Mouse (Mus musculus): ENCODE data around the gene Efcab3. TPM values are rescaled to one million over a fixed set of nuclear protein-coding genes. Genes with fewer than 3 reads are reported as not detected.
"Not testable (repeated sequence)": the region's sequence is repeated elsewhere in the genome, so short reads cannot be mapped to it uniquely, and the experiment has no call there.

The Efcab3 gene
- total and polyA plus RNA-seq, 3 experiments = not detected

DNA sequence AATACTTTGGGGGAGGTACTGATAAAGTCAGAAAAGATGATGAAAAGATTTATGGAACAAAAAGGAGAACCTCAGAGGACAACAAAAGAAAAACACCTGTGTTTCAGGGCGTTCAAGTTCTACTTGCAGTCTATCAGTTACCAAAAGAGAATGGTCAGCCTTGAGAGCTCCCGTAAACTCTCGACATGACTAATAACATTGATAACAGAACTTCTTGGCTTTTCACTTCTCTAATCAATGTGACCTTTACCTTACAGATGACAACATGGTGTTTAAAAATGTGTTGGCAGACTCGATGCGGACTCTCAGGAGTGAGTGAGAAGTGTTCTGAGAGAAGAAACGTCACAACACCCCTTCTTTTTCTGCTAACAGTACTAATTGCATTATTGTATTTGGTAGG lies 33.2 kb upstream of the Efcab3 start:
- Histone ChIP-seq H3K4me1 (ENCODE audit: control insufficient read depth in 1 of 2, insufficient read depth in 2 of 2, low read length in 2 of 2) (peaks cover 0 to 13% of the 10 kb centered on the region in 2 experiments; a peak in 3 of 4 replicates), H3K27ac (ENCODE audit: control insufficient read depth, low read depth, low read length) (no peak overlapping the region), H3K27me3 (ENCODE audit: control insufficient read depth in 1 of 2, insufficient read depth in 2 of 2, low read length in 2 of 2) (peaks cover 6 to 10% of the 10 kb centered on the region in 2 experiments), H3K9ac (ENCODE audit: control insufficient read depth, low read depth, low read length, poor library complexity, severe bottlenecking) (no peak overlapping the region), H3K79me2 (ENCODE audit: control insufficient read depth, insufficient read depth, low read length, poor library complexity) (no peaks in the 10 kb centered on the region), H3K36me3 (ENCODE audit: control insufficient read depth in 1 of 2, insufficient read depth in 2 of 2, low read length in 2 of 2) (peaks cover 0 to 11% of the 10 kb centered on the region in 2 experiments; a peak in 2 of 4 replicates), H3K9me3 (replicated peaks; ENCODE audit: insufficient read depth, low read length) (no peaks in the 10 kb centered on the region), H3K4me3 (ENCODE audit: control insufficient read depth in 1 of 2, insufficient read depth in 1 of 2, low read depth in 2 of 2, low read length in 2 of 2) (no peak overlapping the region)
- TF ChIP-seq CHD1 (IDR thresholded peaks at IDR 0.05; ENCODE audit: low read depth, low read length) (no peak), USF2 (IDR thresholded peaks at IDR 0.05; ENCODE audit: borderline replicate concordance in 1 of 2, insufficient read depth in 1 of 2, low read depth in 1 of 2, low read length in 2 of 2) (no peak), CHD2 (IDR thresholded peaks at IDR 0.05; ENCODE audit: low read length) (no peak), BHLHE40 (IDR thresholded peaks at IDR 0.05; ENCODE audit: borderline replicate concordance, low read depth, low read length) (no peak), CTCF (IDR thresholded peaks at IDR 0.05 in 2 of 3, conservative IDR thresholded peaks at IDR 0.05 in 1 of 3; ENCODE audit: control insufficient read depth in 1 of 3, insufficient read depth in 1 of 3, low read depth in 2 of 3, low read length in 3 of 3, poor library complexity in 1 of 3, severe bottlenecking in 1 of 3) (no peak), GABPA (IDR thresholded peaks at IDR 0.05; ENCODE audit: low read depth, low read length) (no peak)
- DNase-seq (ENCODE audit: low read depth, low spot score) = no peak

GRCm38 (mm10) chr11:105031103-105031502 lies 32.3 kb upstream of the Efcab3 start:
- Histone ChIP-seq H3K9me3 (replicated peaks; ENCODE audit: insufficient read depth, low read length) (no peaks in the 10 kb centered on the region), H3K9ac (ENCODE audit: control insufficient read depth, low read depth, low read length, poor library complexity, severe bottlenecking) (no peak overlapping the region), H3K79me2 (ENCODE audit: control insufficient read depth, insufficient read depth, low read length, poor library complexity) (no peaks in the 10 kb centered on the region), H3K4me3 (ENCODE audit: control insufficient read depth in 1 of 2, insufficient read depth in 1 of 2, low read depth in 2 of 2, low read length in 2 of 2) (no peak overlapping the region), H3K27ac (ENCODE audit: control insufficient read depth, low read depth, low read length) (no peak overlapping the region), H3K4me1 (ENCODE audit: control insufficient read depth in 1 of 2, insufficient read depth in 2 of 2, low read length in 2 of 2) (peaks cover 0 to 11% of the 10 kb centered on the region in 2 experiments; a peak in 3 of 4 replicates), H3K27me3 (ENCODE audit: control insufficient read depth in 1 of 2, insufficient read depth in 2 of 2, low read length in 2 of 2) (peaks cover 8 to 9% of the 10 kb centered on the region in 2 experiments), H3K36me3 (ENCODE audit: control insufficient read depth in 1 of 2, insufficient read depth in 2 of 2, low read length in 2 of 2) (peaks cover 0 to 11% of the 10 kb centered on the region in 2 experiments; a peak in 2 of 4 replicates)
- TF ChIP-seq TCF12 (IDR thresholded peaks at IDR 0.05; ENCODE audit: low read depth, low read length) = no peak
- no peak for TF ChIP-seq EP300 (IDR thresholded peaks at IDR 0.05; ENCODE audit: low read depth in 1 of 2, low read length in 2 of 2)
- no peak for TF ChIP-seq POLR2AphosphoS5 (IDR thresholded peaks at IDR 0.05; ENCODE audit: borderline replicate concordance, low read depth, low read length)
- no peak for TF ChIP-seq BHLHE40 (IDR thresholded peaks at IDR 0.05; ENCODE audit: borderline replicate concordance, low read depth, low read length)
- no peak for TF ChIP-seq MEF2A (IDR thresholded peaks at IDR 0.05; ENCODE audit: extremely low read depth, insufficient replicate concordance, low read depth, low read length, poor library complexity, severe bottlenecking)
- no peak for TF ChIP-seq CHD1 (IDR thresholded peaks at IDR 0.05; ENCODE audit: low read depth, low read length)
- TF ChIP-seq SMC3 (IDR thresholded peaks at IDR 0.05; ENCODE audit: low read depth, low read length) = no peak
- no peak for TF ChIP-seq CHD2 (IDR thresholded peaks at IDR 0.05; ENCODE audit: low read length)
- no peak for DNase-seq (ENCODE audit: low read depth, low spot score)

GRCm38 (mm10) chr11:105035081-105035480 lies 28.3 kb upstream of the Efcab3 start:
- H3K79me2 ChIP-seq (ENCODE audit: control insufficient read depth, insufficient read depth, low read length, poor library complexity) = no peaks in the 10 kb centered on the region

DNA sequence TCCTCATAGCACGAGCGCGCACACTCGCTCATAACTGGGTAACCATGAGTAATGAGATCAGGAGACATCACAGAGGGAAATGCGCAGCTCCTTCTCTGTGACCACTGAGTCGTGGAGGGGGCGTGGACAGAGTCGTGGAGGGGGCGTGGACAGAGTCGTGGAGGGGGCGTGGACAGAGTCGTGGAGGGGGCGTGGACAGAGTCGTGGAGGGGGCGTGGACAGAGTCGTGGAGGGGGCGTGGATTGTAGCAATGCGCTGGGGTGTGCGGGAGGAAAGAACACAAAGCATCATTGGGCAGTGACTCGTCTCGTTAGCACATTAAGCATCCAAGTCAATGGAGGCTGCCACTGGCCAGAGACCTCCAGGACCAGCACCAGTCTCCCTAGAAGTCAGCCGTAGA lies 49.1 kb downstream of the Efcab3 start:
- not testable (repeated sequence) for H3K4me1 ChIP-seq (ENCODE audit: control insufficient read depth in 1 of 2, insufficient read depth in 2 of 2, low read length in 2 of 2); DNase-seq (ENCODE audit: low read depth, low spot score); H3K4me3 ChIP-seq (ENCODE audit: control insufficient read depth in 1 of 2, insufficient read depth in 1 of 2, low read depth in 2 of 2, low read length in 2 of 2); H3K36me3 ChIP-seq (ENCODE audit: control insufficient read depth in 1 of 2, insufficient read depth in 2 of 2, low read length in 2 of 2); H3K79me2 ChIP-seq (ENCODE audit: control insufficient read depth, insufficient read depth, low read length, poor library complexity); H3K27ac ChIP-seq (ENCODE audit: control insufficient read depth, low read depth, low read length); H3K9ac ChIP-seq (ENCODE audit: control insufficient read depth, low read depth, low read length, poor library complexity, severe bottlenecking); H3K9me3 ChIP-seq (replicated peaks; ENCODE audit: insufficient read depth, low read length)
- H3K27me3 ChIP-seq (ENCODE audit: control insufficient read depth in 1 of 2, insufficient read depth in 2 of 2, low read length in 2 of 2) = peaks cover 13 to 26% of the 10 kb centered on the region in 2 experiments

More at GRCm38 (mm10) chr11:105035081-105035480, 28.3 kb upstream of the Efcab3 start:
- Histone ChIP-seq H3K27me3 (ENCODE audit: control insufficient read depth in 1 of 2, insufficient read depth in 2 of 2, low read length in 2 of 2) (peaks cover 8 to 13% of the 10 kb centered on the region in 2 experiments), H3K4me1 (ENCODE audit: control insufficient read depth in 1 of 2, insufficient read depth in 2 of 2, low read length in 2 of 2) (no peaks in the 10 kb centered on the region), H3K9ac (ENCODE audit: control insufficient read depth, low read depth, low read length, poor library complexity, severe bottlenecking) (no peak overlapping the region), H3K4me3 (ENCODE audit: control insufficient read depth in 1 of 2, insufficient read depth in 1 of 2, low read depth in 2 of 2, low read length in 2 of 2) (no peak overlapping the region), H3K27ac (ENCODE audit: control insufficient read depth, low read depth, low read length) (no peak overlapping the region), H3K36me3 (ENCODE audit: control insufficient read depth in 1 of 2, insufficient read depth in 2 of 2, low read length in 2 of 2) (no peaks in the 10 kb centered on the region), H3K9me3 (replicated peaks; ENCODE audit: insufficient read depth, low read length) (no peaks in the 10 kb centered on the region)
- TF ChIP-seq ZC3H11A (IDR thresholded peaks at IDR 0.05; ENCODE audit: low read depth, low read length) (no peak), CTCF (IDR thresholded peaks at IDR 0.05 in 2 of 3, conservative IDR thresholded peaks at IDR 0.05 in 1 of 3; ENCODE audit: control insufficient read depth in 1 of 3, insufficient read depth in 1 of 3, low read depth in 2 of 3, low read length in 3 of 3, poor library complexity in 1 of 3, severe bottlenecking in 1 of 3) (peak in 2 of 3 experiments; percentile 10 to 22; a peak in 2 of 6 replicates), SMC3 (IDR thresholded peaks at IDR 0.05; ENCODE audit: low read depth, low read length) (0 out of 2 replicates have a peak, but pooled peaks have one; percentile 9)
- no peak for DNase-seq (ENCODE audit: low read depth, low spot score)
